Mouse (Mus musculus): ENCODE results near the gene Aup1.

DNA sequence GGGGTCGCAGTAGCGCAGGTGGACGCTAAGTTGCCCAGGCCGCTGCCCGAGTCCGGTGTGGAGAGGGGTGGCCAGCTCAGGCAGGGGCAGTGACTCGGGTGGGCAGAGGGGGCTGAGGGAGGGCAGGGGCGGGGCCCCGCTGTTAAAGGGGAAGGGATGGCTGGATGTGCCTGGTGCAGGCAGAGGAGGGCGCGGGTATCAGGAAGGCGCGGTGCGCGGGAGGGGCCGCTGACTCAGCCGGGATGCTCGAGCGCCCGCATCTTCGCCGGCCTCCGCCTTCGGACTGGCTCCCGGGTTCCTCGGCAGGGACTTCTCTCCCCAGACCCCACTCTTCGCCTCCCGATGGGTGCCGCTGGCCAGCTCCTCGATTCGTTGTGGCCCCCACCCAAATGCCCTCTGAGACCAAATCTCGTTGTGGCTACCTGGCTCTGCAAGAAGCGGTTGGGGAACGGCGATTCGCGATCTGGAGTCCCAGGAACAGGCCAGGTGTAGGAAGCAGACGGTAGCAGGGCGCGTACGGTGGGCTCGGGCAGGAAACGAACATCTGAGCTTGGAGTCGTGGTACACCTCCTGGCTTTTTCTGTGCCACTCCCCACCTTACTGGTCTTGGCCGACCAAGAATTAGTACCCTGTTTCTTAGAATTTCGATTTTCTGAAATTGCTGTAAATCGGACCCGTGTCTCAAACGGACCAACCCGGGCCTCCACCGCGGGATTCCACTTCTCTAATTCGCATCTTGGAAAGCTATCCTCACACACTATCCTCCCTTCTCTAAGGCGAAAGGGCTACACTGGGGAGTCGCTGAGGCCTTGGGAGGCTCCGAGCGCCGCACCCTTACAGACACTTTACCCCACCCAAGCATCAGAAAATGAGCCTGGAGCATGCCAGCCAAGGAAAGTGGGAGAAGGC lies 16.2 kb downstream of the Aup1 start:
- TF ChIP-seq CTCF (IDR thresholded peaks at IDR 0.05; ENCODE audit: control insufficient read depth, insufficient read depth, insufficient read length) = no peak
- no peak for TF ChIP-seq MYOG (IDR thresholded peaks at IDR 0.05; ENCODE audit: control insufficient read depth, extremely low read depth, insufficient read length)
- TF ChIP-seq CEBPB (IDR thresholded peaks at IDR 0.05; ENCODE audit: low read depth) = no peak
- TF ChIP-seq MYOD1 (IDR thresholded peaks at IDR 0.05; ENCODE audit: control insufficient read depth, insufficient read length, low read depth) = no peak

Measured in C2C12 (cell line).